Mouse (Mus musculus) left cerebral cortex, adult 11 months (tissue): ENCODE data around the gene Srsf7.

ENCODE experiments used
- DNase-seq: peaks from one replicate; pipeline ENCODE4 v3.0.0; 2022; ENCODE audit warnings: low spot score

The Srsf7 gene

DNA sequence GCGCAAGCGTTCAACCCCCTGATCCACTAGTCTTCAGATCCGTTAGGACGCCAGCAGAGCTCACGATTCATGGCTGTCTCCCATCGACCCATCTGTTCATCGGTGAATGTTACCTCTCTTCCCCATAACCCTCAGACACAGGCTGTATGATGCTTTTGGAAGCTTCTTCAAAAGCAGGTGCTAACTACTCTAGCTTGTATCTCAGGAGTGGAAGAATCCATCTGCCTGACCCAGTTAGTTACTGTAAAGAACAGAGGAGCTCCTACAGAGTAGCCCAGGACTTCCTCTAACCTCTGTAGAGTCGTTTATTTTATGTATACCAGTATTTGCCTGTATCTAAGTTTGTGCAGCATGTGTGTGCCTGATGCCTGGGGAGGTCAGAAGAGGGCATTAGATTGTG is 50.2 kb downstream of the Srsf7 start:
- no peak for DNase-seq

DNA sequence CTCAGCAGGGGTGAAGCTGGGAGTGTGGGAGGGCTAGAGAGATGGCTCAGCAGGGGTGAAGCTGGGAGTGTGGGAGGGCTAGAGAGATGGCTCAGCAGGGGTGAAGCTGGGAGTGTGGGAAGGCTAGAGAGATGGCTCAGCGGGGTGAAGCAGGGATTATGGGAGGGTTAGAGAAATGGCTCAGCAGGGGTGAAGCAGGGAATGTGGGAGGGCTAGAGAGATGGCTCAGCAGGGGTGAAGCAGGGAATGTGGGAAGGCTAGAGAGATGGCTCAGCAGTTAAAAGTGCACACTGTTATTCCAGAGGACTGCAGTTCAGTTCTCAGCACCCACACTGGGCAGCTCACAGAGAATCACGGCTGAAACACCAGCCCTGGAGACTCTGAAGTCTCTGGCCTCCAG is 53.5 kb downstream of the Srsf7 start:
- DNase-seq, result no peak

DNA sequence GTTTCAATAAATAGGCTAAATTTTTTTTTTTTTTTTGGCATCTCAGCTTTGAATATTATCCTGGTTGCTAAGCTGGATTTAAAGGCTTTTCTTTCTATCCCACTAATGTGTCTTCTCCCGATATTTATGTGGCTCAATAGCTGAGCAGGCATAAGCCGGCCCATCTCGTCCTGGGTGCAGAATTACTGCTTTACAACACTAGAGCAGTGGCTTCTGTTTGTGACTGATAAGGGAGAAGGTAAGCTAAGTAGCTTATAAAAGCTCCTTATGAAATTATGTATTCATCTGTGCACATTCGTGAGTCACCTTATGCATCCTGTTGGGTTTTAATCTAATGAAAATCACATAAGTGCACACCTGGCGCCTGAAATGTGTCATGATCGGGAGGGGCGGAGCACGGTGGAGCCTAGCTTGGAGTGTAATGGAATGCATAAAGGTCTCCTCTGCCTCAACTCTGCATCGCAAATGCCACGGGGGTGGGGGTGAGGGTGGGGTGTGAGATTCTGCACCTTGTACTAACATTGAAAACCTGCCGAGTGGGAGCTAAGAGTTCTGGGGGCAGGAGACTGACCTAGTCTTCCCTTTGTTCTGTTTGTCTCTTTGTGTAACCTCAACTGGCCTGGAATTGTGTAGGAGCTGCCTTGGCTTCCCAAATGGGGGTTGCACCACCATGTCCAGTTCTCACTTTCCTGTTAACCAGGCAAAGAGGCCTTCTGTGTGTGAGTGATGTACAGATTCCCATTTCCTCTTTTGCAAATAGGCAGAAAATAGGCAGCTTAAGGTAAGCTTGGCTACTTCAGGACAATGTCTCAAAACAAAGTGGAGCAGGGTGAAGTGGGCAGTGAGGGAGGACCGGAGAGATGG is 54.1 kb downstream of the Srsf7 start:
- DNase-seq, result no peak

DNA sequence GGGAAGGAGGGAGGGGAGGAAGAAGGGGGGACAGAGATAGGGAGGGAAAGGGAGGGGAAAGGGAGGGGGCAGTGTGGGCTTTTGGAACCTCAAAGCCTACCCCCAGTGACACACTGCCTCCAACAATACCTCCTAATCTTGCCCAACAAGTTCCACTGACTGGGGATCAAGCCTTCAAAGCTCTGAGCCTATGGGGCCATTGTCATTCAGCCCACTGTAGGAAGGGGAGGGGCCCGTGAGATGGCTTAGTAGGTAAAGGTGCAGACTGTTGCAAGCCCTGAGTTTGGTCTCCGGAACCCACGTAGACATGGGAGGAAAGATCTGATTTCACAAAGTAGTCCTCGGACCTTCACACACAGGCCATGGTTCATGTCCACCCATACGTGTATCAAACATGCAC is 55.8 kb downstream of the Srsf7 start:
- DNase-seq, result no peak
